Mouse (Mus musculus) adrenal gland, postnatal 10 days (tissue): ENCODE data around the gene Mtcp1. TPM values are rescaled to one million over a fixed set of nuclear protein-coding genes. Genes with fewer than 3 reads are reported as not detected.

Experiments
- DNase-seq: peaks from one replicate; pipeline ENCODE4 v3.0.0; 2021; ENCODE audit warnings: mixed read lengths
- long read RNA-seq, 2 experiments: library from polyadenylated mRNA; stranded (forward); transcript quantifications; one replicate each; pipeline ENCODE4 v2.0.0; 2021
- total RNA-seq, 2 experiments: library from RNA; stranded (reverse); gene quantifications; 2 replicates each; pipeline ENCODE4 v1.2.3; 2021

Gene Mtcp1
- 10 to 100 TPM in 1 of 2 experiments, 1 to 10 TPM in 1; 6.1 to 11.4 TPM for total RNA-seq
- long read RNA-seq, experiment 1, partial matches to known transcripts: 0 of 1 reads
- long read RNA-seq, experiment 1, other reads (novel, unspliced or antisense): 1 of 1 reads
- long read RNA-seq, experiment 2, partial matches to known transcripts: 0 of 1 reads
- long read RNA-seq, experiment 2, other reads (novel, unspliced or antisense): 1 of 1 reads

DNA sequence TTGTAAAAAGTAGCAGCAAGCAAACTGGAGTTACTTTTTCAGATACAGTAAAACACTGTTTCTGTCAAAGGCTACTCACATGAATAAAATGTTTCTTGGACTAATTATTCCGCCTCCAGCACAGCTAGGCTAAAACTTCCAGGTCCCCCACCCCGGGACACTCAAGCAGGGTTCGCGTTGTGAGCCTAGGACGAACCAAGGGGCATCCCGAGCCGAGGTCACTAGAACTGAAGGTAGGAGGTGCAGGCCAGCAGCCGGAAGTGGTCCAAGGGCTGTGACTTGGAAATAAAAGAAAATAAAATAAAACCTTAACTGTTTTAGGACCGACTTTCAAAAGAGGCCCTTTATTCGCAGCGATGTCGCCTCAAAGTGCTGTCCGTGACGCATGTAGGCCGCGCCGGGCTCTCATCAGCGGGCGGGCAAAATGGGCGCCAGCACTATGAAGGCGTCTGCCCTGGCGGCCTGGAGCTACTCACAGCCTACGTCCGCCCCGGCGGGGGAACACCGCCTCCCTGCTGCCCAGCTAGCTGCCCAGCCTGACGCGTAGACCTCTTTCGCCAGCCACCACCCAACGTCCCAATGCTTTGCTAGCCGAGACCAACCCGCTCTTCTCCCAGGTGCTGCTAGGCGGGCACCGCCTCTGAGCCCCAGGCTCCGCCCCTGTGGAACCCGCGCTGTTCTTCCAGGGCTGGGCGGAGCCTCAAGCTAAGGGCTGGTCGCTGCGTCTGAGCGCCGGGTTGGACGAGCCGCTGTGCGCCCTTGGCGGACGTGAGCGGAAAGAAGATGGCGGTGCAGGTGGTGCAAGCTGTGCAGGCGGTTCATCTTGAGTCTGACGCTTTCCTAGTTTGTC is at the start of gene Mtcp1, which contains the start of the genes Cmc4 and Brcc3:
Gene Mtcp1, minus strand, starts transcription at position 653 of the 850 bp plus-strand sequence.
Gene Cmc4, minus strand, starts transcription at position 649 of the 850 bp plus-strand sequence.
Gene Brcc3, plus strand, starts transcription at position 693 of the 850 bp plus-strand sequence.
- peak; percentile 90 for DNase-seq

DNA sequence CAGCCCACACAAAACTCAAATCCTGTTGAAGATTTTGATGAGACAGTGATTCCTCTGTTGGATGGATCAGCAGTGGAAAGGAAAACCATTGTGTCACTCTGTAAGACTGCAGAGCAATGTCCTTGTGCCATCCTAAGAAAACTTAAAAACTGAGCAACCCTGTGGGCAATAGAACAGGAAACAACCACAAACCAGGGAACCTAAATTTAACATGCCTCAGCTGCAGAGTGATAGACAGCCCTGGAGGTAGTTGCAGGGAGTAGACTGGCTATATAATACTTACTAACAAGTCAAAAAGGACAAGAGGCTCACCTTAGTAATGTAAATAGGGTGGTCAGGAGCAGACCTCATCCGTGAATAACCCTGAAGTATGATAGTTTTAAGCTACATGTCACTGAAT is 38.2 kb upstream of the Mtcp1 start:
- DNase-seq: no peak

DNA sequence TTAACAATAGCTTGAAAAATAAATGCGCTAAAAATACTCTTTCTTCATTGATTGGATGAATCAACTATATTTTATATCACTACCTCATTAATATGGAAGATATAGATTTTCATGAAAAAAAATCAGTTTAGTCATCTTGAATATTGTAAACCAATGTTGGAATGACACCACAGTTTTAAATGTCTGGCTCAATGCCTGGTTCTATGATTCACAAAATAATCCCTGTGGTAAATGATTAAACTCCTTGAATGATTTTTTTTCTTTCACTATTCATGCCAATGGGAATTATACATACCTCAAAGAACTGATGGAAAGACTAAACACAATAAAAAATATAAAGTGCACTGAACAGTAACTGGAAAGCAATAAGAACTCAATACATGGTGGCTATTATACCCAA is 6.7 kb downstream of the Mtcp1 start:
- no peak for DNase-seq

DNA sequence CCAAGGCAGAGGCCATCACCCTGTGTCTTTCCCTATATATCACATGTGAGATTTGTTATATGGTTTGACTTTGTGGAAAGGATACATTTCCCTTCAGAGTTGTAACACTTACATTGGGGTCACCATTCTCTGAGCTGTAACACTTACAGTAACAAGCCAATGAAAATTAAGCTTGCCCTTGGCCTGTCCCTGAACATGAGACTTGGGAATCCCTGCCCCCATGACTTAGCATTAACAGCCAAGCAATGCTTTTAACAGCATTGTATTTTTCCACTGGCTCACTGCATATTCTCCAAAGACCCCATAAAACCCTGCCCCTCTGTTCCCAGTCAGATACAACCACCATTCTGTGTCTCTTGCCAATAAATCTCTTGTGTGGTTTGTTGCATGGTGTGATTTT is 13.0 kb downstream of the Mtcp1 start:
- DNase-seq: no peak

DNA sequence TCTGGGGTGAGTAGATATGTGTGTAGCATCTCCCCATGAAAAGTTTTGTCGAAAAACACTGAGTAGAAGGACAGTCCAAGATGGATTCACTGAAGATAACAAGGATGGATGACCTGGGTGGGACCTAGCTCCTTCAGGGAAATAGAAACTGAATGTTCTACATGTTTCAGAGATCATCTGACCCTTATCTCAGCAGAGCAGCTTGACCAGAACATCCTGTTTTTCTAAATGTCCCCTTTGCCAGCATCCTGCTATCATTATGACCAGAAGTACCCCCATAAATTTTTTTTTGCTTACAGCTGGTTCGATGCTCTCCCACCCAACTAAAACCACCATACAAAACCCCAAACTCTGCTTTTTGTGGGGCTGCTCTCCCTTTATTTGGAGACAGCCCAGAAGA is 13.7 kb downstream of the Mtcp1 start:
- no peak for DNase-seq

DNA sequence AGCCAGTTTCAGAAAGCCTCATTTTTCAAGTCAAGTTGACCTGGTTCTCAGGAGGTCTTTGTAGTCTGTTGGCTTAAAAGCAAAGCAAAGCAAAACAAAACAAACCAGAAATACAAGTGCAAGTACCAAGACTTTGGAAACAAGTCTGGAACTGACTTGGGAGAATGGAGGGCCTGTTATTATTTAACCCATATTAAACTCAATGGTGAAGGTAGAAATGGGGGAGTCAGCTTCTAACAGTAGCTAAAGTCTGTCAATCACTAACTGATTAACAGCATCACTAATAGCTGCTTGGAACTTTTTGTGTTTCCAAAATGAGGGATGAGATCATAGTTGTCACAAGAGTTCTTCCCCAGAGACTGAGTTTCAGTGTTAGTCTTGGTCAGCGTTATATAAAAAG is 16.9 kb downstream of the Mtcp1 start:
- no peak for DNase-seq

DNA sequence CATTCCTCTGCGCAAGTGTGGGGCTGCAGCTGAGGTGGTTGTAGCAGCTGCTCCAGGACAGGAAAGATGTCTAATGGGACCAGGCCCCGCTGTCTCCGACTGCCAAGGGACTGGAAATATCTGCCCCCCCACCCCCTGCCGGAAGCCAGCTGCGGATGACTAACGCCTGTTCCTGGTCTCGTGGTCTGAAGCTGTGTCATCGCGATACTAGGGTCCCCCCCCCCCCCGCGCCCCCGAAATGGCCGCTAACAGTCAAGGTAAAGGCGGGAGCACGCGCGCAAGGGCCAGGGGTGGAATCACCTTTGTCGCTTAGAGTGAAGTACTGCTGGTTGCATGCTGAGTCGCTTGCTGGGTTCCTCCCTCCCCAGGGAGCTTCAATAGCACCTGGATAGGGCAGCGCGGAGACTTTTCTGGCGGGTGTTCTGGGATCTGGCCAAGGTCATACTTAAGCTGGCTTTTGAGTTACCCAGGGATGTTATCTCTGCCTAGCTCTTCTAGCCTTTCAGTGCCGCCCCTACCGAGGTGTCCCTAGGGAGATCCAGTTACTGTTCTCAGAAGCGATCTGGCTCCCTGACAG is 34.1 kb downstream of the Mtcp1 start, which contains the start of the genes Fundc2 and F8:
Gene Fundc2, plus strand, starts transcription at position 205 of the 577 bp plus-strand sequence.
Gene F8, minus strand, starts transcription at position 421 of the 577 bp plus-strand sequence.
- DNase-seq: peak; percentile 85

DNA sequence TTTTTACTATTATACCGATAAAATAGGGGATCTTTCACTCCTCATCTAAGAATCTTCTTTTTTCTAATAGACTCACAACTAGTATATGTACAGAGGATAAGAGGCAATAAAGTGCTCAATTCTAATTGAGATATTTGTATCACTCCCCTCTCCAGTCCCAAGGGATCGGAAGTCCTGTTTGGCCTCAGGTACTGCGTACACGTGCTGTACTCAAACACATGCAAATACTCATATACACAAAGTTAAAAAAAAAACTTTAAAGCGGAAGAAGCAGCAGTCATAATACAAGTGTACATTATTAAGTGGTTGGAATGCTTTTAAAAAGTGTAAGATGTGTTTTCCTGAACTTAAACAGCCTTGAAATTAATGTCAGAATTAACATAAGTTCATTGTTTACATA is 34.7 kb downstream of the Mtcp1 start:
- no peak for DNase-seq

DNA sequence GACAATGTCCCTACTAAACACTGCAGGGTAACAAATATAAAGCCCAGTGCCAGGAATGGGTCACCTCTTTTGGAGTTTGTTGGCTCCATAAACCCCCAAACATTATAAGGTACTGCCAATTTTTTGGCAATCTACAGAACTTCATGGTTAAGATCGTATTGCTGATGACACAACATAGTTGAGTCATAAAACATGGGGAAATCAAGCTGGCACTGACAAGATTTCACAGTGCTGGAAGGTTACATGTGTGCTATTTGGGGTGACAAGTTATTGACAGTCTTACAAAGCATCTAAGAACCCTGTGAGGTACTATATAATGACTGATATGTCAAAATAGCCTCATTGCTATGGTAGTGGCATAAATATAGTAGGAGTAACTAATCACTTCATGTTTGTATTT is 35.2 kb downstream of the Mtcp1 start:
- no peak for DNase-seq

DNA sequence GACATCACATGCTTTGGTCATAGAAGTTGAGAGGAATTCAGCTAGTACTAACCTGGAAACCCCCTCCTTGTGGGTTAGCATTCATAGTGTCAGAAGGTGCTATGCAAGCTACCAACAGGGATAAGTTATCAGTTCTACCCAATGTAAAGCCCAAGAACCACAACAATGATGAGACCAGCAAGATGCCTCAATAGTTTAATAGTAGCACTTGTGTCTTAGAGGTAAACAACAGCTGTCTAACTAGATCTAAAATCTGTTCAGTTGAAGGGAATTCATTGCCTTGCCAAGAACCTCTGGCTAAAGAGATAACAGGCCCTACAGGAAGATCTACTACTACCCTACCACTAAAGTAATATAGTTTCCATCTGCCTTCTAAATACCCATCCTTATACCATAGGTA is 39.6 kb downstream of the Mtcp1 start:
- no peak for DNase-seq

DNA sequence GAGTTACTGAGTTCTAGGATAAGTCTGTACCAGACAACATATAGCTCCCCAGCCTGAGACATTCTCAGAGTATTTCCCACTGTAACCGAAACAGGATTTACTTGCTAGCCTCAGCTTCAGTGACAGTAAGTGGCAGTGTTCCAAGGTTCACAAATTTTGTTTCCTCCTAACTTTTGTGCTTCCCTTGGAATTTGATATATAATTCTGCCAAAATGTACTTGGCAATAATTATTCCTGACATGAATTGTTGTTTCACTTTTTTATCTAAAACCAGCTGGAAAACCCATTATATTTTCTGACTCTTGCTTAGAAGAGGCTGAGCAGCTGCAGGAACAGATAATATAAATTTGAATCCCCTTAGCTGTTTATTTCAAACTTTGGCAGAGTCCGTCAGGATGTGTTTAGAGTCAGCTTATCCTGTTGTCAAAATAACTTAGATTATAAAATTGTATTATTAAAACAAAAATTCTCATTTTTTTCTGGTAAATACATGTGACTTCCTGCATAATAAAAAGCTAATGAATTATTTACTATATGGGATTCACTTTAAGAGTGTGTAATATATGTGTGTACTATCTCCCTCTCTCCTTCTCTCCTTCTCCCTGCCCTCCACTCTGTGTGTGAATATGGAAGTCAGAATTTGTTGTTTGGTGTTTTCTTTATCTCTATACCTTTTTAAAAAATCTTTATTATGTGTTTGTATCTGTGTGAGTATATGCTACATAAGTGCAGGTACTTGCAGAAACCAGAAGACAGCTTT is 43.5 kb downstream of the Mtcp1 start:
- DNase-seq: peak; percentile 10

DNA sequence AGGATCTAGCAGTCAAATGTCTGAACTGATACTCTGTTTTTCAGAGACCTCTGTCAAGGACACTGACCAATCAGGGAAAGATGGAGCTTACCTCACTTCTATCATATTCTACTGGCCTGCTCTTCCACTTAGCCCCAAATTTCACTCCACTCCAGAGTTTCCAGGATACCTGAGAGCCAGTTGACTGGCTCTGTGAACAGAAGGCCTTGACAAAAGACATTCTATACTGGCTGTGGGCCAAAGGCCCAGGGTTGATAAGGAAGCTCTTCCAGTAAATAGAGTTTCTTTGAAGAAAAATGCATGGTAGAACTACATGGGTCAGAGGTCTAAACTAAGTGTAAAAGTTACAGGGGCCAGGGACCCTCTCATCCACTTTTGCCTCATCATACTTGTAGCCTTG is 46.2 kb downstream of the Mtcp1 start:
- DNase-seq: peak; percentile 49

Other genes starting within 250 kb of the Mtcp1 start
- 100 to 1,000 TPM in 1 of 2 experiments, 10 to 100 TPM in 1; 94.7 to 104 TPM for gene Fundc2, start 34.2 kb downstream of the Mtcp1 start, total RNA-seq
- gene F8, start 34.0 kb downstream of the Mtcp1 start, total RNA-seq: 1 to 10 TPM; 6.6 to 6.9 TPM
- gene Cmc4, start within 50 bp of the Mtcp1 start, total RNA-seq: 10 to 100 TPM in 1 of 2 experiments, 1 to 10 TPM in 1; 8.5 to 12.3 TPM
- gene Brcc3, start within 50 bp of the Mtcp1 start, total RNA-seq: 10 to 100 TPM; 22.6 to 29.7 TPM
- 10 to 100 TPM; 41.0 to 47.3 TPM for gene Vbp1, start 97.7 kb upstream of the Mtcp1 start, total RNA-seq
- 1 to 10 TPM; 1.4 to 2.2 TPM for gene Rab39b, start 161.6 kb upstream of the Mtcp1 start, total RNA-seq